Mouse (Mus musculus) heart, embryonic 12.5 days (tissue): ENCODE data around the gene Tmem151a. TPM values are rescaled to one million over a fixed set of nuclear protein-coding genes. Genes with fewer than 3 reads are reported as not detected.
A peak's percentile ranks its signal among the peaks of the same experiment; 100 is the strongest.

Experiments used
- ATAC-seq: fragments of 200-750 bp; cut with Nextera tagmentation; 2 replicates; pipeline ENCODE4 v1.8.0; 2017; ENCODE audit warnings: moderate TSS enrichment, moderate library complexity; ENCODE audit not compliant: insufficient number of reproducible peaks, low FRiP score
- H3K27ac ChIP-seq: fragments of 300-500 bp; sonication (generic); 2 replicates; pipeline ENCODE4 v1.5.1; 2016; ENCODE audit warnings: mild to moderate bottlenecking, moderate library complexity; ENCODE audit not compliant: poor library complexity, severe bottlenecking
- H3K27me3 ChIP-seq: fragments of 300-500 bp; sonication (generic); replicated peaks from 2 replicates; pipeline ENCODE4 v1.6.1; 2016; ENCODE audit warnings: mild to moderate bottlenecking, moderate library complexity
- H3K36me3 ChIP-seq: fragments of 300-500 bp; sonication (generic); 2 replicates; pipeline ENCODE4 v1.6.1; 2016; ENCODE audit warnings: mild to moderate bottlenecking, moderate library complexity
- H3K4me1 ChIP-seq: fragments of 300-500 bp; sonication (generic); replicated peaks from 2 replicates; pipeline ENCODE4 v1.6.1; 2016; ENCODE audit warnings: mild to moderate bottlenecking
- H3K4me2 ChIP-seq: fragments of 300-500 bp; sonication (generic); 2 replicates; pipeline ENCODE4 v1.6.1; 2016; ENCODE audit warnings: mild to moderate bottlenecking, moderate library complexity
- H3K4me3 ChIP-seq: fragments of 300-500 bp; sonication (generic); 2 replicates; pipeline ENCODE4 v1.5.1; 2016; ENCODE audit warnings: mild to moderate bottlenecking
- H3K9ac ChIP-seq: fragments of 300-500 bp; sonication (generic); 2 replicates; pipeline ENCODE4 v1.6.1; 2016; ENCODE audit warnings: mild to moderate bottlenecking, moderate library complexity
- H3K9me3 ChIP-seq: fragments of 300-500 bp; sonication (generic); replicated peaks from 2 replicates; pipeline ENCODE4 v1.6.1; 2016; ENCODE audit warnings: mild to moderate bottlenecking, moderate library complexity
- WGBS: fragments of 180-500 bp; shearing (Covaris S2); methylation state at CpG from one replicate; pipeline ENCODE4 v1.1.7; 2016; 5-methylcytosine and 5-hydroxymethylcytosine counted together
- polyA plus RNA-seq: library from polyadenylated mRNA; unstranded; fragments of >200 nt; fragmentation: Nextera tagmentation; extraction: Ambion mirVana; gene quantifications from 2 replicates; pipeline ENCODE4 v1.2.1, GENCODE M21; 2016

Tmem151a gene
- polyA plus RNA-seq, 1 experiment from 2014 or later = 4.4 TPM

GRCm38 (mm10) chr19:5108702-5109101, 23.4 kb upstream of the Tmem151a start:
- no peak for ATAC-seq
- no peak overlapping the region for H3K4me3 ChIP-seq
- 39% methylated on average over 4 of the region's 4 CpGs for WGBS
- no peaks in the 10 kb centered on the region for H3K27me3 ChIP-seq
- H3K36me3 ChIP-seq = peaks cover 62% of the 10 kb centered on the region
- no peak overlapping the region for H3K4me2 ChIP-seq
- peak overlapping the region; percentile 17; the same call in 1 of the 2 replicates for H3K27ac ChIP-seq
- peaks cover 29% of the 10 kb centered on the region for H3K4me1 ChIP-seq
- no peaks in the 10 kb centered on the region for H3K9me3 ChIP-seq
- H3K9ac ChIP-seq = 0 out of 2 replicates have a peak overlapping the region, but pooled peaks have one; percentile 28

GRCm38 (mm10) chr19:5108271-5108575, 22.9 kb upstream of the Tmem151a start:
- Histone ChIP-seq H3K36me3 (peaks cover 62% of the 10 kb centered on the region), H3K4me2 (no peak overlapping the region), H3K9me3 (no peaks in the 10 kb centered on the region), H3K27ac (peak overlapping the region; percentile 17; the same call in 1 of the 2 replicates), H3K27me3 (no peaks in the 10 kb centered on the region), H3K4me3 (no peak overlapping the region), H3K4me1 (peaks cover 29% of the 10 kb centered on the region), H3K9ac (no peak overlapping the region)
- ATAC-seq = peak; percentile 20; the same call in 1 of the 2 replicates
- 16% methylated on average over 5 of the region's 5 CpGs for WGBS

- Histone ChIP-seq H3K27me3 (no peaks in the 10 kb centered on the region), H3K4me1 (peaks cover 29% of the 10 kb centered on the region), H3K4me3 (no peak overlapping the region), H3K36me3 (peaks cover 63% of the 10 kb centered on the region), H3K9ac (peak overlapping the region; percentile 8; the same call in 1 of the 2 replicates), H3K4me2 (peak overlapping the region; percentile 81; the same call in 1 of the 2 replicates), H3K9me3 (no peaks in the 10 kb centered on the region), H3K27ac (peak overlapping the region; percentile 17; the same call in 1 of the 2 replicates)
- 0 out of 2 replicates have a peak, but pooled peaks have one; percentile 1 for ATAC-seq
- 74% methylated on average over 18 of the region's 18 CpGs for WGBS
Measured at GRCm38 (mm10) chr19:5107556-5108270, 22.4 kb upstream of the Tmem151a start.

GRCm38 (mm10) chr19:5106731-5107191, 21.4 kb upstream of the Tmem151a start, which contains the start of gene Rab1b:
Gene Rab1b, minus strand, starts transcription at chr19:5107072.
- Histone ChIP-seq H3K27me3 (no peaks in the 10 kb centered on the region), H3K4me3 (peak within 1 kb of the TSS; percentile 78), H3K4me1 (peaks cover 29% of the 10 kb centered on the region), H3K4me2 (peak within 1 kb of the TSS; percentile 81), H3K9me3 (no peaks in the 10 kb centered on the region), H3K36me3 (peaks cover 63% of the 10 kb centered on the region), H3K27ac (peak within 1 kb of the TSS; percentile 89), H3K9ac (peak within 1 kb of the TSS; percentile 87)
- 0% methylated on average over 44 of the region's 46 CpGs for WGBS
- peak; percentile 94 for ATAC-seq

- Histone ChIP-seq H3K4me1 (peaks cover 29% of the 10 kb centered on the region), H3K27ac (peak overlapping the region; percentile 89), H3K4me2 (peak overlapping the region; percentile 81), H3K36me3 (peaks cover 63% of the 10 kb centered on the region), H3K9me3 (no peaks in the 10 kb centered on the region), H3K9ac (peak overlapping the region; percentile 87), H3K27me3 (no peaks in the 10 kb centered on the region), H3K4me3 (peak overlapping the region; percentile 78)
- WGBS = 10% methylated on average over 9 of the region's 9 CpGs
- 0 out of 2 replicates have a peak, but pooled peaks have one; percentile 0 for ATAC-seq
Measured at GRCm38 (mm10) chr19:5106074-5106473, 20.7 kb upstream of the Tmem151a start.

- 3% methylated on average over 43 of the region's 48 CpGs for WGBS
- 0 out of 2 replicates have a peak within 1 kb of the TSS, but pooled peaks have one; percentile 8 for H3K27ac ChIP-seq
Measured at GRCm38 (mm10) chr19:5098363-5099143, 13.2 kb upstream of the Tmem151a start, which contains the start of gene Cnih2. Gene Cnih2, minus strand, starts transcription at chr19:5098521.

GRCm38 (mm10) chr19:5097521-5098362, 12.4 kb upstream of the Tmem151a start:
- Histone ChIP-seq H3K36me3 (peaks cover 41% of the 10 kb centered on the region), H3K4me3 (peak overlapping the region; percentile 52), H3K4me1 (peaks cover 66% of the 10 kb centered on the region), H3K9me3 (no peaks in the 10 kb centered on the region), H3K27ac (no peak overlapping the region), H3K27me3 (0 out of 2 replicates have a peak, but pooled peaks cover 2% of the 10 kb centered on the region), H3K9ac (peak overlapping the region; percentile 68), H3K4me2 (peak overlapping the region; percentile 90)
- 6% methylated on average over 28 of the region's 31 CpGs for WGBS
- ATAC-seq = no peak

More at GRCm38 (mm10) chr19:5098363-5099143, 13.2 kb upstream of the Tmem151a start, which contains the start of gene Cnih2:
- Histone ChIP-seq H3K9me3 (no peaks in the 10 kb centered on the region), H3K9ac (peak within 1 kb of the TSS; percentile 68), H3K36me3 (peaks cover 44% of the 10 kb centered on the region), H3K4me1 (peaks cover 66% of the 10 kb centered on the region), H3K4me3 (peak within 1 kb of the TSS; percentile 52), H3K27me3 (0 out of 2 replicates have a peak, but pooled peaks cover 2% of the 10 kb centered on the region), H3K4me2 (peak within 1 kb of the TSS; percentile 90)
- peak; percentile 58 for ATAC-seq

GRCm38 (mm10) chr19:5095887-5096474, 10.7 kb upstream of the Tmem151a start:
- H3K36me3 ChIP-seq = peaks cover 39% of the 10 kb centered on the region
- H3K9me3 ChIP-seq = no peaks in the 10 kb centered on the region
- no peak overlapping the region for H3K9ac ChIP-seq
- H3K4me2 ChIP-seq = peak overlapping the region; percentile 6; the same call in 1 of the 2 replicates
- peaks cover 66% of the 10 kb centered on the region for H3K4me1 ChIP-seq
- no peak overlapping the region for H3K27ac ChIP-seq
- H3K27me3 ChIP-seq = 0 out of 2 replicates have a peak, but pooled peaks cover 2% of the 10 kb centered on the region
- H3K4me3 ChIP-seq = no peak overlapping the region
- WGBS = 4% methylated on average over 9 of the region's 9 CpGs
- ATAC-seq = no peak

- Histone ChIP-seq H3K4me1 (peaks cover 55% of the 10 kb centered on the region), H3K9ac (no peak overlapping the region), H3K4me3 (no peak overlapping the region), H3K36me3 (peaks cover 37% of the 10 kb centered on the region), H3K9me3 (no peaks in the 10 kb centered on the region), H3K27me3 (0 out of 2 replicates have a peak, but pooled peaks cover 2% of the 10 kb centered on the region), H3K4me2 (0 out of 2 replicates have a peak overlapping the region, but pooled peaks have one; percentile 0), H3K27ac (no peak overlapping the region)
- 49% methylated on average over 11 of the region's 11 CpGs for WGBS
- ATAC-seq = no peak
Measured at GRCm38 (mm10) chr19:5094746-5095417, 9.6 kb upstream of the Tmem151a start.
